Mouse (Mus musculus) frontal cortex, postnatal 14 days (tissue): ENCODE results near the gene Abl1.

Experiments used
- DNase-seq, 2 experiments: peaks; one replicate each; pipeline ENCODE4 v3.0.0; 2022; ENCODE audit warnings: low spot score in 2 of 2

Abl1 gene

DNA sequence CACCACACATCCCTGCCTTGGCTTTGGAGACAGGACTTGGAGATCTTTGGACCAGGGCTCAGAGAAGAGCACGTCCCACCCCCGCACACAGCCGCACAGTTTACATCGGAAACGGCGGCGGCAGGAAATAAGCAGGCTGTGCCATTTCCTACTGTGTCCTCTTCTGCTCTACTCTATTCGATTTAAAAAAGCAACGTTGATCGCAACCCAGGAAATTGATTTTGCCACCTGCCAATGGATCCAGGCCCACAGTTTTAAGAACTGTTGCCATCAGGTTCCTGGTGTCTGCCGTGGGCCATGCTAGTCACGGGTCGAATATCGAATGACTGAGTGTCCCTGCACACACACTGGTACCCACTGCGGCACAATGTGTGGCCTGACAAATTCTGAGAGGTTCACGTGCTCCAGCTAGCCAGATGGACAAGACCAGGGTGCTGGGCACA, 137.3 kb downstream of the Abl1 start:
- DNase-seq, result no peak

DNA sequence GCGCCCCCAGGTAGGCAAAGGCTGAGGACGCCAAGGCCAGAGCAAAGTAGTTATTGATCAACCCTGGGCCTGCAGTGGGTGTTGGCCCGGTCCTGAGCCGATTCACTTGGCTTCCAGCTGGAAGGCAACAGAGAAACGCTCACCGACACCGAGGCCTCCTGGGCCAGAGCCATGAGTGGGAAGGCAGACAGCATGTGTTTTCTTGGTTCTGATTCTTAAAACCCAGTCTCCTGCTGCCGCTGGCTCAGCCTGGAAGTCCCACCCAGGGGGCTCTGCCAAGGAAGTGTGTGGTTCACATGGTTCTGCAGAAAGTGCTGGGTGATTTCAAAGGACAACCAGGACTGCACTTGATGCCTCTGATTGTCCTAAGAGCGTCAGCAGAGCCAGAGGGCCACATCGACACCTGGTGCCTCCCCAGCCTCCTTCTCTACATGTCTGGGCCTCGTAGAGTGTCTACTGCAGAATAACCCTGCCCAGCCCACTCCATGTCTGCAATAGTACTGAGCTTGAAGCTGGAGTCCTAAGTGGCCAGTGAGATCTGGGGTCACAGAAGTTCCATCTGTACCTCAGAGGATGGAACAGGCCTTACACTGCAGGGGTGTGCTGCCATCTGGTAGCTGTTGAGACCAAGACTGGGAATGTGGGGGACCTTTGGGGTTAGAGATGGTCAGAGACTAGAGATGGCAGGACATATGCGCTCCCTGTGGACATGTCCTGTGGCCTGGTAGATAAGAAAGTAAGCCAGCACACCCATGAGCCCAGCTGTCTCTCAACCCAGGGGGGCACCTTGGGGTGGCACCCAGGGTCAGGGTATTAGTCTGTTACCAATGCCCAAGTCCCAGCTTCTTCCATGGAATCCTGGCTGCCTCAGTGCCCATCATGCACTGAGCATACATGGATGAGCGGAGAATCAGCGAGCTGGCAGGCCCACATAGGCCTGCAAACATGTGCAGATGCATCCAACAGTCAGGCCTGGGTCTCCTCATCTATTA, 138.2 kb downstream of the Abl1 start:
- DNase-seq, result no peak

GRCm38 (mm10) chr2:31827877-31828276, 139.7 kb downstream of the Abl1 start:
- DNase-seq, result peak; percentile 63 to 72

- no peak for DNase-seq
These were observed 140.2 kb downstream of the Abl1 start for GRCm38 (mm10) chr2:31828311-31828825.

- no peak for DNase-seq
These were observed 147.9 kb downstream of the Abl1 start for GRCm38 (mm10) chr2:31836091-31836490.

GRCm38 (mm10) chr2:31836985-31837384, 148.8 kb downstream of the Abl1 start:
- DNase-seq, result no peak

- no peak for DNase-seq
These were observed 150.7 kb downstream of the Abl1 start for GRCm38 (mm10) chr2:31838868-31839267.

DNA sequence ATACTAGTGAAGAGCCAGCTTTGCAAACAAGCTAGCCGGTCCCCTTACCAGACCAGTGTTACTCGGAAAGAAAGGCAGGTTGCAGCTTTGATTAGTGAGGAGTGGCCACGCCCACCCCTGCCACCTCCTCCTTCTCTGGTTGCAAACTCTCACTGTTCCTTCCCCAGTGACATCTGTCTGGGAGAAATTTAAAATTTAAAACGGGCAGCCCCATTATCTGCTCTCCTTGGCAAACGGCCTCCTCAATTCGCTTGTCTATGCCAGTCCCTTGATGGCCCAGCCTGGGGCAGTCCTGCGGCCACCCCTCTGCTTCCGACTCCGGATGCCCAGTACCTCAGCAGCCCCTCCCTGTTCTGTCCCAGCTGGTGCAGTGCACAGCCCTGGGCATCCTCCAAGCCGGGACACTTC, 156.6 kb downstream of the Abl1 start:
- no peak for DNase-seq

DNA sequence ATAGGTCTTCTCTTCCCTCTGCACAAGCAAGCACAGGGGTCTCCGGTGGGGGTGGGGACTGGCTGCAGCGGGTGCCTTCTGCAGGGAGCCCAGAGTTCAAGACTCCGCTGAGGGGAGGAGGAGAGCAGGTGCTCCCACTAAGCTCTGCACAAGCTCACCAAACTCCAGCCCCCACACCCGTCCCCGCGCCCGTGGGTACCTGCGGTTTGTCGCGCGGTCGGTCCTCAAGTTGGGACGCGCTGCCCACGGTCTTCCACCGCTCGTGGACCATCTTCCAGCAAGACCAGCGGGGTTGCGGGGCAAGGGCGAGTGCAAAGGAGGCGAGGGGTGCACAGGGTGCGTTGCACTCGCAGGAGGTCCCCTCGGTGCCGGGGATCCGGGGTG, 157.3 kb downstream of the Abl1 start:
- DNase-seq, result no peak

DNA sequence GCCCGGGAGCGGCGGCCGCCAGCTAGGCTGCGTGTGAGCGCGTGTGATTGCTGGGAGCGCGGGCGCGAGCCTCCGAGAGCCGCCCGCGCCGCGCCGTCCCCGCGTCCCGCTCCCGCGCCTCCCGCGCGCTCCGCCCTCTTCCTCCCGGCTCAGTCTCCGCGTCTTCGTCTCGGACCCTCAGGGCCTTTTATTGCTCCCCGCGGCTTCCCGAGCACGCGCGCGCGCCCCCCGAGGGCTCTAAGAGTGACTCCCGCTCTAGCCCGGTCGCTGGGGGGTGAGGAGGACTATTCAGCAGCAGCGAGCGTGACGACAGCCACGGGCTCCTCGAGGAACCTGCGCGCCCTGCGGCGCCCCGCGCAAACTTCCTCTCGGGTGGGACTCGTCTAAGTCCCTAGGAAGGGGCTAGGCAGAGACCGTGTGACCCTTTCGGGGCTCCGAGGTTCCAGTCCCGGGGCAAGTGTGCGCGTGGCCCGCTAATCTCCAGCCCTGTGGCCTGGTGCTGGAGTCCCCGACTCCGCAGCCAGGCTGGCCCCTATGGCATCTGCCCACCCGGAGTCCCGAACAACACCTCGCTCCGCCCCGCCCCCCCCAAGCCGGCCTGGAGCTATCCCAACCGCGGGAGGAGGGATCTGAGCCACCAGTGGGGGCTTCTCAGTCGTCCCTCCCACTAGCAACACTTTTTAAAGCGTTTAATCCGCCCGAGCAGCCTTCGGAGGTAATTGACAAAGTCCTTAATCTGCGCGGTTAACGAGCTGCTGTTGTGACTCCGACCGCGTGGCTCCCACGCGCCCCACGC, 157.9 kb downstream of the Abl1 start, which contains the start of gene Fibcd1:
Gene Fibcd1 (minus strand): TSS at position 110 of the 796 bp plus-strand sequence.
- no peak for DNase-seq

DNA sequence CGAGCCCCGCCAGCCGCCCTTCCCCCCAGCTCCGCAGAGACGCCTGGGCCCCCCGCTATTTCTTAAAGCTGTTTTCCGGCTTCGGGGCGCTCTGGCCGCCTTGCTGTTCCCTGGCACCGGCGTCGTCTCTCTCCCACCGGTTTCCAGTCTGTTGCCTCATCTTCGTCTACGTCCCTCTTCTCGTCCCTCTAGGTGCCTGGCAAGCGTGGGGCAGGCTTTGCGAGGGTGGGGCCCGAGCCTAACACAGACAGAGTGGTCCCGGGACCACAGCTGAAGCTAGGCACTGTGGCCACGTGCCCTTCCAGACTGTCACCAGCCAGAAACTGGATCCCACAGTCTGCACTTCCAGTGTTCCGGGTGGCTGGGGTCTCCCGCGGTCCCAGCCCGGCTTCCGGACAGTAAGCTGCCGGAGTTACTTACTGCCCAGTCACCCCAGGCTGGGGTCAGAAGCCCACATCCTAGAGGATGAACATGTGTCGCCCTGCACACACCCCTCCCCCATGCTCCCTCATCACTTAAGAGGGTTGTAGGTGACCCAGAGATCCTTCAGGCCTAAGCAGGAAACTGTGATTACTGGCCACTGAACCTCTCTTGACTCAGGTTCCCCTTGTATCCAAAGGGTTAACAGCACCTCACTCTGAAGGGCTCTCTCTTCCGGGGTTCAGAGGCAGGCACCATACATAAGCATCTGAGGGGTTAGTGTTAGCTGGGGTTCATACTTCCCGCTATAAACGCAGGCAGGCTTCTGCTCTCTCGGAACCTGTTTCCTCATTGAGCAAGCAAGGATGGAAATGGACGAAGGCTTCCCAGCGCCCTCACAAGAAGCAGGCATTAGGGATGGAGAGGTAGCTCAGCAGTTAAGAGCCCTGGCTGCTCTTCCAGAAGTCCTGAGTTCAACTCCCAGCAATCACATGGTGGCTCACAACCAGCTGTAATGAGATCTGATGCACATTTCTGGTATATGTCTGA, 158.8 kb downstream of the Abl1 start:
- no peak for DNase-seq

DNA sequence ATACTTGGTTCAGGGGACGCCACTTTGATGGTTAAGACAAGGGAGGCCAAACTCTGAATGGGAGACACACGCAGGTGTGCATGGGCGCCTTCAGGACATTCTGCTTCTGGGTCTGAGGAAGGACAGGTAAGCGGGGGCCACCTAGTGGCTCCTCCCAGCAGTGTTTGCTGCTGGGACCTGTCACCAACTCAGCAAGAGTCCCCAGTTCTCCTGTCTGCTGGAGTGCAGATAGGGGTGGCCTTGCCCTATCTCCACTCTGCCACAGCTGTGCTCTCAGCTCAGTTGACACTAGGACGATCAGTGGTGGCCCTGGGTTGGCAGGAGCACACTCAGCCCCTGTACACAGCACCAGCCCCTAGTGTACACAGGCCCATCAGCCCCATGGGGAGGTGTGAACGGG, 159.7 kb downstream of the Abl1 start:
- no peak for DNase-seq

- DNase-seq, result no peak
These were observed 162.0 kb downstream of the Abl1 start for GRCm38 (mm10) chr2:31850141-31850540.
